Mouse (Mus musculus): ENCODE results near the gene Ppil1. TPM values are rescaled to one million over a fixed set of nuclear protein-coding genes. Genes with fewer than 3 reads are reported as not detected.
A peak's percentile ranks its signal among the peaks of the same experiment; 100 is the strongest.

The Ppil1 gene
- polyA plus RNA-seq, 1 experiment from 2014 or later, result 59.1 TPM

DNA sequence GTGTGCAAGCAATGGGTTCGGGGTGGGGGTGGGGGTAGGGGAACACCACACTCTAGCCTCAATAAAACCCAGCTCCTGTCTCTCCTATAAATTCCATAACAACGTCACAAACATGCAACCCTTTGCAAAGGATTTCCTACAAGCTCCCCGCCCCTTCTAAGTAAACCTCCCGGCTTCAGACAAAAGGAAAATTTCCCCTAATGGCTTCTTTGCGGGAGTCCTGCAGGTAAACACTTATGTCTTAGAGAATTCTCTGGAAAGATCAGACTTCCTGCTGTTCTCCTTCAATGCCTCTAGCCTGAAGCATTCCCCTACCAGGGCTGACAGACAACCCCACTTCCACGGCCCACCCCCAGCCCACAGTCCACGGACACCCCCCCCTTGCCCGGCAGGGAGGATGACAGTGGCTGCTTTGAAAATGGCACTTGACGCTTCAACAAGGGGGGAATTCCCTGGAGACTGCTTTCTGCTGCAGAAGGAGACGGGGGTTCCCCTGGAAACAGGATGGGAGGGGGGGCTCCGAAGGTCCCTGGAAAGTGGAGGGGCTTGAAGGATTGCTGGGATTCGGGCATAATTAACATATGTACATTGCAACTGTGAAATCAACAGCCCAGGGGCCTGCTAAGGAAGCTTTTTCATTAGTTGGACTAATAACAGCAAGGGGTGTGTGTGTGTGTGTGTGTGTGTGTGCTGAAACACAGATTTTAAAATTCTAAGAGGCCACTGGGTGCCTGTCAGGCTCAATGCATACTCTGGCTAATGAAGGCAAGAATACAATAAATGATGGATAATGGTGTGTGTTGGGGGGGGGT is 50.4 kb downstream of the Ppil1 start:
- H3K36me3 ChIP-seq (ENCODE audit: control insufficient read depth, insufficient read depth), result no peaks in the 10 kb centered on the region; the same call in 1 of the 2 replicates
- H3K9ac ChIP-seq (ENCODE audit: low read depth, low read length), result no peak overlapping the region
- no peaks in the 10 kb centered on the region for H3K9me3 ChIP-seq (ENCODE audit: control insufficient read depth)
- peak overlapping the region; percentile 43 for H3K4me2 ChIP-seq (replicated peaks; ENCODE audit: low read depth)
- no peaks in the 10 kb centered on the region for H3K27me3 ChIP-seq (replicated peaks; ENCODE audit: control insufficient read depth, insufficient read depth, low read length)
- 20% methylated on average over 12 of the region's 12 CpGs for WGBS
- ATAC-seq, result no peak
- 0 out of 2 replicates have a peak, but pooled peaks cover 3% of the 10 kb centered on the region for H3K4me1 ChIP-seq (replicated peaks; ENCODE audit: control insufficient read depth, insufficient read depth, low read length)
- no peak overlapping the region for H3K4me3 ChIP-seq (ENCODE audit: low read depth, low read length)
- no peak overlapping the region for H3K27ac ChIP-seq (ENCODE audit: low read depth, low read length)
- no peak for TF ChIP-seq CTCF (IDR thresholded peaks at IDR 0.05; ENCODE audit: low read depth)

DNA sequence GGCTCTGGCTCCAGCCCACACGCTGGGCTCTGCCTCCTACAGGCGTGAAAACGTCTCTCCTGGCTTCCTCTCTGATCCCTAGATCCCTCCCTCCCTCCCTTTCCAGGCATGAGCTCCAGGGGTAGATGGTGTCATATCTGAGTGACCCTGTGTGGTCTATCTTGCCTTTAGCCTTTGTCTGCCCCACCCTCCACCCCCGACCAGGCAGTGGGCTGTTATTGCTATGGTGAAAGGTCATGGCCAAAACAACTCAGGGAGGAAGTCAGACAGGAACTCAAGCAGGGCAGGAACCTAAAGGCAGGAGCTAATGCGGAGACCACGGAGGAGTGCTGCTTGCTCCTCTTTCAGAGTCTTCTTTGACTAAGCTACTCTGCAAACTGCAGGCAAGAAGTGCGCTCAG is 52.1 kb downstream of the Ppil1 start:
- TF ChIP-seq CTCF (IDR thresholded peaks at IDR 0.05; ENCODE audit: low read depth), result no peak
- Histone ChIP-seq H3K27me3 (replicated peaks; ENCODE audit: control insufficient read depth, insufficient read depth, low read length) (no peaks in the 10 kb centered on the region), H3K4me2 (replicated peaks; ENCODE audit: low read depth) (peak overlapping the region; percentile 21; the same call in 1 of the 2 replicates), H3K9me3 (ENCODE audit: control insufficient read depth) (no peaks in the 10 kb centered on the region), H3K4me1 (replicated peaks; ENCODE audit: control insufficient read depth, insufficient read depth, low read length) (0 out of 2 replicates have a peak, but pooled peaks cover 3% of the 10 kb centered on the region), H3K4me3 (ENCODE audit: low read depth, low read length) (no peak overlapping the region), H3K9ac (ENCODE audit: low read depth, low read length) (no peak overlapping the region), H3K27ac (ENCODE audit: low read depth, low read length) (no peak overlapping the region), H3K36me3 (ENCODE audit: control insufficient read depth, insufficient read depth) (no peaks in the 10 kb centered on the region; the same call in 1 of the 2 replicates)
- ATAC-seq, result no peak
- 42% methylated on average over 7 of the region's 7 CpGs for WGBS

DNA sequence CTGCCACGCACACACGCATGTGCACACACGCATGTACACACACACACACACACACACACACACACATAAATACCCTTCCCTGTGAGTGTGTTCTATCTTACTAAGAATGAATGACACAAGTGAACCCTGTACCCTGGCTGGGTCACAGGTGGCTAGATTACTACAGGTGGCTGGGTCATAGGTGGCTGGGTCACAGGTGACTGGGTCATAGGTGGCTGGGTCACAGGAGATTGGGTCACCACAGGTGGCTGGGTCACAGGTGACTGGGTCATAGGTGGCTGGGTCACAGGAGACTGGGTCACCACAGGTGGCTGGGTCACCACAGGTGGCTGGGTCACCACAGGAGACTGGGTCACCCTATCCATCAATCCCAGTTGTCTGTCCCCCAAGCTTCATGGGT is 53.9 kb downstream of the Ppil1 start:
- Histone ChIP-seq H3K4me3 (ENCODE audit: low read depth, low read length) (no peak overlapping the region), H3K27ac (ENCODE audit: low read depth, low read length) (no peak overlapping the region), H3K4me2 (replicated peaks; ENCODE audit: low read depth) (no peak overlapping the region), H3K4me1 (replicated peaks; ENCODE audit: control insufficient read depth, insufficient read depth, low read length) (0 out of 2 replicates have a peak, but pooled peaks cover 3% of the 10 kb centered on the region), H3K27me3 (replicated peaks; ENCODE audit: control insufficient read depth, insufficient read depth, low read length) (no peaks in the 10 kb centered on the region), H3K9me3 (ENCODE audit: control insufficient read depth) (no peaks in the 10 kb centered on the region), H3K36me3 (ENCODE audit: control insufficient read depth, insufficient read depth) (no peaks in the 10 kb centered on the region; the same call in 1 of the 2 replicates), H3K9ac (ENCODE audit: low read depth, low read length) (no peak overlapping the region)
- 99% methylated on average over 3 of the region's 3 CpGs for WGBS
- no peak for ATAC-seq
- no peak for TF ChIP-seq CTCF (IDR thresholded peaks at IDR 0.05; ENCODE audit: low read depth)

DNA sequence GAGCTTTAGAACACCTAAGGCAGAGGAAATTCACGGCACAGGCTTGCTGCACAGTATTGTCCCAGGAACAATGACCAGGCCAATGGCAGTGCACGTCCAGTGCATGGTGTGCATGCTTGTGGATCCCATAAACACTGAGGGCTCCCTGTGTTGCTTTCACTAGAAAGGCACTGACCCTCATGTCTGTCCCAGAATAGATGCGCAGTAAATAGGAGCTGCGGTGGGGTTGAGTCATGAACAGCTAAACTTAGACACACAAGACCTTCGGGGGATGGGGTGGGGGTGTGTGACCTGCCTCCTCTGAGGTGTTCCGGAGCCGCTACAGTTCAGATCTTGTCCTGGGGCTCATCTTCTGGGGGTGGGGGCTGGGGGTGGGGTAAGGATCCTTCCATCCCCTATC is 57.9 kb downstream of the Ppil1 start:
- Histone ChIP-seq H3K27me3 (replicated peaks; ENCODE audit: control insufficient read depth, insufficient read depth, low read length) (no peaks in the 10 kb centered on the region), H3K27ac (ENCODE audit: low read depth, low read length) (no peak overlapping the region), H3K4me1 (replicated peaks; ENCODE audit: control insufficient read depth, insufficient read depth, low read length) (no peaks in the 10 kb centered on the region), H3K4me2 (replicated peaks; ENCODE audit: low read depth) (no peak overlapping the region), H3K9ac (ENCODE audit: low read depth, low read length) (no peak overlapping the region), H3K36me3 (ENCODE audit: control insufficient read depth, insufficient read depth) (no peaks in the 10 kb centered on the region; the same call in 1 of the 2 replicates), H3K4me3 (ENCODE audit: low read depth, low read length) (no peak overlapping the region), H3K9me3 (ENCODE audit: control insufficient read depth) (no peaks in the 10 kb centered on the region)
- 82% methylated on average over 7 of the region's 7 CpGs for WGBS
- ATAC-seq, result no peak
- TF ChIP-seq CTCF (IDR thresholded peaks at IDR 0.05; ENCODE audit: low read depth), result no peak

DNA sequence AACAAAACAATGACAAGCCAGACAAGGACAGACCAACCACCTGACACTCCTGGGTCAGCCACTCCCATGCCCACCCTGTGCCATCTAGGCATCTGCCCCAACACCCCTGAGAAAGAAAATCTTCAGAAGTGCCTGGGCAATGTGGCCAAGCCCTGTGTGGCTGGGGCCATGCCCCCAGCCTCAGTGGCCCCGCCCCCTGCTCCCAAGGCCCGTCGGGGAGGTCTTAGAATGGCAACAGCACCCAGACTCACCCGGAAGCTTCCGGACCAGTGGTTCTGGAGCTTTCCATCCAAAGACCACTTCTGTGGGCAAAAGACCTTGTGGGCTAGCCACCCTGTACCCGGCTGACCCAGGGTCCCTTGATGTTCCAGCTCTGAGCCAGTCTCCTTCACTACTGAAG is 61.4 kb downstream of the Ppil1 start:
- H3K36me3 ChIP-seq (ENCODE audit: control insufficient read depth, insufficient read depth), result no peaks in the 10 kb centered on the region
- no peak for ATAC-seq
- 83% methylated on average over 6 of the region's 6 CpGs for WGBS

More for the DNA sequence above, 61.4 kb downstream of the Ppil1 start:
- Histone ChIP-seq H3K9ac (ENCODE audit: low read depth, low read length) (no peak overlapping the region), H3K4me1 (replicated peaks; ENCODE audit: control insufficient read depth, insufficient read depth, low read length) (no peaks in the 10 kb centered on the region), H3K4me2 (replicated peaks; ENCODE audit: low read depth) (no peak overlapping the region), H3K9me3 (ENCODE audit: control insufficient read depth) (no peaks in the 10 kb centered on the region), H3K4me3 (ENCODE audit: low read depth, low read length) (no peak overlapping the region), H3K27me3 (replicated peaks; ENCODE audit: control insufficient read depth, insufficient read depth, low read length) (no peaks in the 10 kb centered on the region), H3K27ac (ENCODE audit: low read depth, low read length) (no peak overlapping the region)
- no peak for TF ChIP-seq CTCF (IDR thresholded peaks at IDR 0.05; ENCODE audit: low read depth)

Other genes with a start within 250 kb of the Ppil1 start
- gene Srsf3, start 231.6 kb downstream of the Ppil1 start, polyA plus RNA-seq (2015; fragmentation: Nextera tagmentation; extraction: Ambion mirVana), result 257 TPM in 2 replicates
- gene Cdkn1a, start 173.2 kb downstream of the Ppil1 start, polyA plus RNA-seq (2015; fragmentation: Nextera tagmentation; extraction: Ambion mirVana), result 74.9 and 88.3 TPM in 2 replicates
- gene Rab44, start 150.0 kb downstream of the Ppil1 start, polyA plus RNA-seq (2015; fragmentation: Nextera tagmentation; extraction: Ambion mirVana), result 0.20 TPM in 2 replicates
- 2.7 and 3.3 TPM in 2 replicates for gene Cpne5, start 26.0 kb downstream of the Ppil1 start, polyA plus RNA-seq (2015; fragmentation: Nextera tagmentation; extraction: Ambion mirVana)
- gene BC004004, start 4.6 kb upstream of the Ppil1 start, polyA plus RNA-seq (2015; fragmentation: Nextera tagmentation; extraction: Ambion mirVana), result 111 and 116 TPM in 2 replicates
- 0.73 and 0.76 TPM in 2 replicates for gene Pi16, start 53.5 kb upstream of the Ppil1 start, polyA plus RNA-seq (2015; fragmentation: Nextera tagmentation; extraction: Ambion mirVana)
- 139 and 143 TPM in 2 replicates for gene Mtch1, start 83.7 kb upstream of the Ppil1 start, polyA plus RNA-seq (2015; fragmentation: Nextera tagmentation; extraction: Ambion mirVana)
- gene Fgd2, start 96.7 kb upstream of the Ppil1 start, polyA plus RNA-seq (2015; fragmentation: Nextera tagmentation; extraction: Ambion mirVana), result 4.9 and 6.0 TPM in 2 replicates
- gene Pim1, start 226.6 kb upstream of the Ppil1 start, polyA plus RNA-seq (2015; fragmentation: Nextera tagmentation; extraction: Ambion mirVana), result 16.8 and 18.9 TPM in 2 replicates